9 mouse cellular contexts compared by ENCODE assay signal in the genomic region with DNA sequence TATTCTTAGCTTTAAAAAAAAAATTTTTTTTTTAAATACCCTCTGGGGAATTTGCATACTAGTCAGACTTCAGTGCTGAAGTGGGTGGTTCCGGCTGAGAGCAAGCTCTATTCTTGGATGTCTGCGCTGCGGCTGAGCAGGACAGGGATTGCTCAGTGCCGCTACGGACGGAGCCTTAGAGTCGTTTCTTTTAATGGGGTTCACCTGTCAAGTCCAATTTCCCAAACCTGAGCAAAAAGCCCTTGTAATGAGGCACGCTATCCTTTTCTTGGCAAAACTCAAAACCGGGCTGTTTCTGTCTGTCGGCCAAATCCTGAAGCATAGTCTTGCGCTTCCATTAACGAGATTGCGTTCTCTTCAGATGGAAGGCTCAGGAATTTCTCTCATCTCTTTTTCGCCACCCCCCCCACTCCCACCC. TPM values are rescaled to one million over a fixed set of nuclear protein-coding genes. Genes with fewer than 3 reads are reported as not detected.
DNase-seq lines count a peak whose midpoint lies in the region; ATAC-seq lines count a peak whose summit lies in the region.
"Had no signal": no experiment of that assay in that cellular context is flagged by ENCODE, and none has a peak within 500 bp of the region (broad histone marks: within the 10 kb centered on the region; RNA-seq: fewer than 3 reads in every experiment).

No protein-coding gene starts in this region.

- WGBS in heart, embryonic 14.5 days = 33% methylated on average over 14 of the region's 14 CpGs
- WGBS in midbrain, embryonic 11.5 days = 44% methylated on average over 14 of the region's 14 CpGs
- 57% methylated on average over 14 of the region's 14 CpGs for WGBS in midbrain, embryonic 10.5 days

- peak overlapping the region; percentile 26 to 30 for H3K4me3 ChIP-seq in heart, embryonic 14.5 days (ENCODE audit: control insufficient read depth in 1 of 2, insufficient read depth in 1 of 2, low read depth in 1 of 2, low read length in 2 of 2)
- H3K4me3 ChIP-seq in midbrain, embryonic 11.5 days (ENCODE audit: low read depth, low read length) = no peak overlapping the region
- H3K4me3 ChIP-seq in midbrain, embryonic 10.5 days = no peak overlapping the region

- ATAC-seq in heart, embryonic 14.5 days (ENCODE audit: insufficient number of reproducible peaks, insufficient read depth, low FRiP score, low read depth) = no peak
- ATAC-seq in midbrain, embryonic 11.5 days (ENCODE audit: low FRiP score) = peak; percentile 54; the same call in 1 of the 2 replicates
- no peak for ATAC-seq in erythroblast, adult 5-6 weeks (replicated peaks; ENCODE audit: low FRiP score, poor library complexity, severe bottlenecking)
- ATAC-seq in megakaryocyte progenitor cell, adult 5-6 weeks (replicated peaks; ENCODE audit: poor library complexity) = no peak

- intact Hi-C loops in left cerebral cortex, postnatal 10 days (cut with DNase I) = no loop called here

- H3K9ac ChIP-seq in heart, embryonic 14.5 days (ENCODE audit: low read length) = 0 out of 2 replicates have a peak overlapping the region, but pooled peaks have one; percentile 21
- no peak overlapping the region for H3K9ac ChIP-seq in midbrain, embryonic 11.5 days (ENCODE audit: low read length)
- H3K9ac ChIP-seq: liver, embryonic 14.5 days had no signal

- no peaks in the 10 kb centered on the region for H3K36me3 ChIP-seq in heart, embryonic 14.5 days (ENCODE audit: control insufficient read depth, insufficient read depth, low read length)
- peaks cover 2% of the 10 kb centered on the region; the same call in 1 of the 2 replicates for H3K36me3 ChIP-seq in midbrain, embryonic 11.5 days (ENCODE audit: control insufficient read depth, insufficient read depth, low read length)
- H3K36me3 ChIP-seq in midbrain, embryonic 10.5 days = peaks cover 13% of the 10 kb centered on the region

- DNase-seq in heart, adult 8-10 months (ENCODE audit: low spot score) = no peak
- DNase-seq in midbrain, embryonic 11.5 days (ENCODE audit: low spot score, missing footprints) = peak; percentile 91
- DNase-seq in midbrain, embryonic 10.5 days (ENCODE audit: low spot score) = no peak
- peak; percentile 48 to 60 for DNase-seq in left cerebral cortex, postnatal 10 days (ENCODE audit: extremely low spot score in 1 of 2, low spot score in 2 of 2)
- peak; percentile 70 to 77 for DNase-seq in right cerebral cortex, postnatal 36 days (ENCODE audit: low spot score in 2 of 2)

- no peak overlapping the region for H3K27ac ChIP-seq in heart, embryonic 14.5 days (replicated peaks in 1 of 2; ENCODE audit: control insufficient read depth in 1 of 2, insufficient read depth in 1 of 2, low read depth in 2 of 2, low read length in 2 of 2)
- H3K27ac ChIP-seq in midbrain, embryonic 11.5 days (ENCODE audit: low read depth, low read length) = no peak overlapping the region
- no peak overlapping the region for H3K27ac ChIP-seq in midbrain, embryonic 10.5 days (replicated peaks)
- H3K27ac ChIP-seq: liver, embryonic 14.5 days had no signal

- no peaks in the 10 kb centered on the region for H3K4me1 ChIP-seq in heart, embryonic 14.5 days (ENCODE audit: control insufficient read depth in 2 of 2, insufficient read depth in 2 of 2, low read length in 2 of 2)
- peaks cover 13% of the 10 kb centered on the region for H3K4me1 ChIP-seq in midbrain, embryonic 11.5 days (ENCODE audit: control insufficient read depth, insufficient read depth, low read length)
- H3K4me1 ChIP-seq in midbrain, embryonic 10.5 days = peaks cover 34% of the 10 kb centered on the region

- H3K9me3 ChIP-seq in heart, embryonic 14.5 days (ENCODE audit: control insufficient read depth, low read length) = no peaks in the 10 kb centered on the region
- no peaks in the 10 kb centered on the region for H3K9me3 ChIP-seq in midbrain, embryonic 11.5 days (ENCODE audit: control insufficient read depth, low read length)
- H3K9me3 ChIP-seq in midbrain, embryonic 10.5 days (replicated peaks) = no peaks in the 10 kb centered on the region

- H3K4me2 ChIP-seq in heart, embryonic 14.5 days (ENCODE audit: low read length) = peak overlapping the region; percentile 60
- no peak overlapping the region for H3K4me2 ChIP-seq in midbrain, embryonic 11.5 days

- H3K27me3 ChIP-seq in heart, embryonic 14.5 days (ENCODE audit: control insufficient read depth, insufficient read depth, low read length) = no peaks in the 10 kb centered on the region
- no peaks in the 10 kb centered on the region for H3K27me3 ChIP-seq in midbrain, embryonic 11.5 days (ENCODE audit: control insufficient read depth, insufficient read depth, low read length)
- no peaks in the 10 kb centered on the region for H3K27me3 ChIP-seq in midbrain, embryonic 10.5 days (ENCODE audit: low read depth, poor library complexity, severe bottlenecking)

RNA-seq across cellular contexts. Expression of a gene that starts 54.9 kb away (rescaled TPM):
- 6.5 and 9.4 TPM in 2 replicates for polyA plus RNA-seq in heart, embryonic 14.5 days (2014; fragmentation: Nextera tagmentation; extraction: Ambion mirVana)
- under 1 TPM; 0.73 to 0.91 (median 0.83) TPM for total RNA-seq in heart, adult 8-10 months (2022)
- 186 and 217 TPM in 2 replicates for polyA plus RNA-seq in midbrain, embryonic 11.5 days (2014; fragmentation: Nextera tagmentation; extraction: Ambion mirVana)
- 37.6 and 53.3 TPM in 2 replicates for polyA plus RNA-seq in midbrain, embryonic 10.5 days (2016; fragmentation: Nextera tagmentation; extraction: Ambion mirVana)
- total RNA-seq in left cerebral cortex, postnatal 10 days (2021) = 1,000 to 10,000 TPM; 1,244 to 1,287 TPM
- 8.3 TPM in 1 of 2 replicates, not detected in the other for total RNA-seq in erythroblast, adult 5-6 weeks (2015; ENCODE audit: low replicate concordance)
- 2.6 and 4.5 TPM in 2 replicates for total RNA-seq in erythroblast, adult 5-6 weeks (2017; ENCODE audit: low replicate concordance)
- 3.8 and 5.3 TPM in 2 replicates for total RNA-seq in megakaryocyte progenitor cell, adult 5-6 weeks (2015)
- total RNA-seq in megakaryocyte progenitor cell, adult 5-6 weeks (2017) = 3.0 and 4.7 TPM in 2 replicates

Comparison
In these comparisons a context has a peak if more than half of its experiments do, and no peak if none do; other contexts are left out.
1. DNase-seq: peak in midbrain, embryonic 11.5 days (single experiment), left cerebral cortex, postnatal 10 days (2 of 2) and right cerebral cortex, postnatal 36 days (2 of 2); none in heart, adult 8-10 months (single experiment) and midbrain, embryonic 10.5 days (single experiment).
2. H3K4me3 ChIP-seq: peak in heart, embryonic 14.5 days (2 of 2); none in midbrain, embryonic 11.5 days (single experiment) and midbrain, embryonic 10.5 days (single experiment).
3. RNA of a gene that starts 54.9 kb away (total RNA-seq): 1,244 to 1,287 TPM in left cerebral cortex, postnatal 10 days; 2.6 to 8.3 TPM in erythroblast, adult 5-6 weeks, 3.0 to 5.3 TPM in megakaryocyte progenitor cell, adult 5-6 weeks and 0.73 to 0.91 TPM in heart, adult 8-10 months; every median in the first group is over 100 times any median in the second.